7 mouse cellular contexts compared by ENCODE assay signal in genomic region chr5:24383026-24383859, GRCm38 (mm10). TPM values are rescaled to one million over a fixed set of nuclear protein-coding genes. Genes with fewer than 3 reads are reported as not detected.
DNase-seq lines count a peak whose midpoint lies in the region; ATAC-seq lines count a peak whose summit lies in the region.

No protein-coding gene starts in this region.

- peak; percentile 90 for ATAC-seq in intestine, embryonic 16.5 days
- ATAC-seq in midbrain, embryonic 11.5 days (ENCODE audit: low FRiP score): peak; percentile 87

- H3K9me3 ChIP-seq in intestine, embryonic 16.5 days (ENCODE audit: control insufficient read depth, low read length): no peaks in the 10 kb centered on the region
- no peaks in the 10 kb centered on the region for H3K9me3 ChIP-seq in midbrain, embryonic 11.5 days (ENCODE audit: control insufficient read depth, low read length)

- under 1% methylated on average over 34 of the region's 34 CpGs for WGBS in intestine, embryonic 16.5 days
- under 1% methylated on average over 34 of the region's 34 CpGs for WGBS in midbrain, embryonic 11.5 days

- peaks cover 7% of the 10 kb centered on the region; the same call in 1 of the 2 replicates for H3K27me3 ChIP-seq in intestine, embryonic 16.5 days (replicated peaks; ENCODE audit: control insufficient read depth, insufficient read depth, low read length)
- peaks cover 22% of the 10 kb centered on the region for H3K27me3 ChIP-seq in midbrain, embryonic 11.5 days (ENCODE audit: control insufficient read depth, insufficient read depth, low read length)

- intact Hi-C loops in gastrocnemius, postnatal 36 days (cut with DNase I): no loop called here
- intact Hi-C loops in left cerebral cortex, postnatal 36 days (cut with DNase I): no loop called here

- H3K4me3 ChIP-seq in intestine, embryonic 16.5 days (ENCODE audit: low read length): peak overlapping the region; percentile 52
- peak overlapping the region; percentile 39 for H3K4me3 ChIP-seq in midbrain, embryonic 11.5 days (ENCODE audit: low read depth, low read length)

- peaks cover 31% of the 10 kb centered on the region for H3K4me1 ChIP-seq in intestine, embryonic 16.5 days (ENCODE audit: control insufficient read depth, insufficient read depth, low read length)
- peaks cover 26% of the 10 kb centered on the region for H3K4me1 ChIP-seq in midbrain, embryonic 11.5 days (ENCODE audit: control insufficient read depth, insufficient read depth, low read length)

- peak; percentile 94 for DNase-seq in adrenal gland, adult 2 months
- DNase-seq in embryo, embryonic 11.5 days (ENCODE audit: low read depth, low spot score): peak; percentile 88
- DNase-seq in gastrocnemius, postnatal 36 days: peak; percentile 70 to 75
- DNase-seq in left cerebral cortex, postnatal 36 days (ENCODE audit: low spot score in 2 of 2): peak; percentile 90 to 92
- peak; percentile 99 for DNase-seq in midbrain, embryonic 11.5 days (ENCODE audit: low spot score, missing footprints)
- peak; percentile 93 for DNase-seq in skeletal muscle tissue, adult 2 months (ENCODE audit: low read depth, low spot score)

- H3K36me3 ChIP-seq in intestine, embryonic 16.5 days (ENCODE audit: control insufficient read depth, insufficient read depth, low read length): no peaks in the 10 kb centered on the region
- no peaks in the 10 kb centered on the region for H3K36me3 ChIP-seq in midbrain, embryonic 11.5 days (ENCODE audit: control insufficient read depth, insufficient read depth, low read length)

- H3K9ac ChIP-seq in intestine, embryonic 16.5 days (ENCODE audit: low read depth, low read length): peak overlapping the region; percentile 71
- peak overlapping the region; percentile 58 for H3K9ac ChIP-seq in midbrain, embryonic 11.5 days (ENCODE audit: low read length)

- H3K27ac ChIP-seq in intestine, embryonic 16.5 days (ENCODE audit: low read length): peak overlapping the region; percentile 45; the same call in 1 of the 2 replicates
- H3K27ac ChIP-seq in midbrain, embryonic 11.5 days (ENCODE audit: low read depth, low read length): no peak overlapping the region

- H3K4me2 ChIP-seq in intestine, embryonic 16.5 days (ENCODE audit: low read depth, low read length): peak overlapping the region; percentile 86
- H3K4me2 ChIP-seq in midbrain, embryonic 11.5 days: peak overlapping the region; percentile 67

RNA-seq across cellular contexts. Expression of gene Atg9b, which starts 8.7 kb away (rescaled TPM):
- 1 to 10 TPM; 1.5 to 1.7 TPM for total RNA-seq in adrenal gland, adult 2 months (2021)
- 7.5 and 11.6 TPM in 2 replicates for polyA plus RNA-seq in adrenal gland, adult 2 months (2012; rRNA removed)
- not detected for total RNA-seq in gastrocnemius, postnatal 36 days (2021)
- 1.7 and 2.0 TPM in 2 replicates for polyA plus RNA-seq in intestine, embryonic 16.5 days (2015; fragmentation: Nextera tagmentation; extraction: Ambion mirVana)
- 1 to 10 TPM; 2.4 to 4.4 TPM for total RNA-seq in left cerebral cortex, postnatal 36 days (2021)
- 0.40 and 0.66 TPM in 2 replicates for polyA plus RNA-seq in midbrain, embryonic 11.5 days (2014; fragmentation: Nextera tagmentation; extraction: Ambion mirVana)

RNA-seq across cellular contexts. Expression of gene Abcb8, which starts 10.2 kb away (rescaled TPM):
- 10 to 100 TPM; 63.6 to 69.8 TPM for total RNA-seq in adrenal gland, adult 2 months (2021)
- 165 and 174 TPM in 2 replicates for polyA plus RNA-seq in adrenal gland, adult 2 months (2012; rRNA removed)
- total RNA-seq in gastrocnemius, postnatal 36 days (2021): 10 to 100 TPM; 37.6 to 38.0 TPM
- polyA plus RNA-seq in intestine, embryonic 16.5 days (2015; fragmentation: Nextera tagmentation; extraction: Ambion mirVana): 89.8 and 91.3 TPM in 2 replicates
- total RNA-seq in left cerebral cortex, postnatal 36 days (2021): 10 to 100 TPM; 52.1 to 57.4 TPM
- polyA plus RNA-seq in midbrain, embryonic 11.5 days (2014; fragmentation: Nextera tagmentation; extraction: Ambion mirVana): 32.5 and 34.1 TPM in 2 replicates

RNA-seq across cellular contexts. Expression of gene Nos3, which starts 18.6 kb away (rescaled TPM):
- total RNA-seq in adrenal gland, adult 2 months (2021): 10 to 100 TPM in 1 of 2 experiments, 1 to 10 TPM in 1; 8.5 to 13.6 TPM
- 22.1 and 33.1 TPM in 2 replicates for polyA plus RNA-seq in adrenal gland, adult 2 months (2012; rRNA removed)
- total RNA-seq in gastrocnemius, postnatal 36 days (2021): 1 to 10 TPM; 4.9 to 5.4 TPM
- 7.0 and 7.7 TPM in 2 replicates for polyA plus RNA-seq in intestine, embryonic 16.5 days (2015; fragmentation: Nextera tagmentation; extraction: Ambion mirVana)
- total RNA-seq in left cerebral cortex, postnatal 36 days (2021): 10 to 100 TPM in 1 of 2 experiments, 1 to 10 TPM in 1; 6.9 to 10.8 TPM
- polyA plus RNA-seq in midbrain, embryonic 11.5 days (2014; fragmentation: Nextera tagmentation; extraction: Ambion mirVana): 4.9 and 5.5 TPM in 2 replicates

RNA-seq across cellular contexts. Expression of gene Asic3, which starts 29.9 kb away (rescaled TPM):
- under 1 TPM in 1 of 2 experiments, not detected in 1; 0.48 TPM for total RNA-seq in adrenal gland, adult 2 months (2021)
- 0.74 and 1.2 TPM in 2 replicates for polyA plus RNA-seq in adrenal gland, adult 2 months (2012; rRNA removed)
- total RNA-seq in gastrocnemius, postnatal 36 days (2021): under 1 TPM in 1 of 2 experiments, not detected in 1; 0.25 TPM
- polyA plus RNA-seq in intestine, embryonic 16.5 days (2015; fragmentation: Nextera tagmentation; extraction: Ambion mirVana): 0.12 and 0.57 TPM in 2 replicates
- not detected for total RNA-seq in left cerebral cortex, postnatal 36 days (2021)
- 0.30 TPM in 1 of 2 replicates, not detected in the other for polyA plus RNA-seq in midbrain, embryonic 11.5 days (2014; fragmentation: Nextera tagmentation; extraction: Ambion mirVana)

RNA-seq across cellular contexts. Expression of gene Kcnh2, which starts 31.8 kb away (rescaled TPM):
- total RNA-seq in adrenal gland, adult 2 months (2021): 10 to 100 TPM; 12.3 to 26.4 TPM
- polyA plus RNA-seq in adrenal gland, adult 2 months (2012; rRNA removed): 75.2 and 99.5 TPM in 2 replicates
- 1 to 10 TPM; 2.2 to 2.6 TPM for total RNA-seq in gastrocnemius, postnatal 36 days (2021)
- polyA plus RNA-seq in intestine, embryonic 16.5 days (2015; fragmentation: Nextera tagmentation; extraction: Ambion mirVana): 3.1 and 5.8 TPM in 2 replicates
- 10 to 100 TPM; 32.2 to 32.6 TPM for total RNA-seq in left cerebral cortex, postnatal 36 days (2021)
- 12.5 and 16.2 TPM in 2 replicates for polyA plus RNA-seq in midbrain, embryonic 11.5 days (2014; fragmentation: Nextera tagmentation; extraction: Ambion mirVana)
